Mouse (Mus musculus) stomach, embryonic 15.5 days (tissue): ENCODE measurements around the gene Ahr. TPM values are rescaled to one million over a fixed set of nuclear protein-coding genes. Genes with fewer than 3 reads are reported as not detected.
A peak's percentile ranks its signal among the peaks of the same experiment; 100 is the strongest.

ENCODE experiments used
- ATAC-seq: fragments of 200-750 bp; cut with Nextera tagmentation; 2 replicates; pipeline ENCODE4 v1.8.0; 2017; ENCODE audit warnings: low read depth, moderate number of reproducible peaks, moderate TSS enrichment; ENCODE audit not compliant: insufficient read depth, low FRiP score
- H3K27ac ChIP-seq: fragments of 300-500 bp; sonication (generic); 2 replicates; pipeline ENCODE4 v1.5.1; 2015; ENCODE audit warnings: mild to moderate bottlenecking, inconsistent platforms
- H3K27me3 ChIP-seq: fragments of 300-500 bp; sonication (generic); replicated peaks from 2 replicates; pipeline ENCODE4 v1.6.1; 2015; ENCODE audit warnings: inconsistent platforms
- H3K36me3 ChIP-seq: fragments of 300-500 bp; sonication (generic); 2 replicates; pipeline ENCODE4 v1.6.1; 2015; ENCODE audit warnings: inconsistent platforms
- H3K4me1 ChIP-seq: fragments of 300-500 bp; sonication (generic); 2 replicates; pipeline ENCODE4 v1.6.1; 2015; ENCODE audit warnings: inconsistent platforms
- H3K4me2 ChIP-seq: fragments of 300-500 bp; sonication (generic); 2 replicates; pipeline ENCODE4 v1.6.1; 2015; ENCODE audit warnings: mild to moderate bottlenecking, inconsistent platforms
- H3K4me3 ChIP-seq: fragments of 300-500 bp; sonication (generic); replicated peaks from 2 replicates; pipeline ENCODE4 v1.5.1; 2015; ENCODE audit warnings: inconsistent platforms
- H3K9ac ChIP-seq: fragments of 300-500 bp; sonication (generic); 2 replicates; pipeline ENCODE4 v1.6.1; 2015; ENCODE audit warnings: inconsistent platforms
- H3K9me3 ChIP-seq: fragments of 300-500 bp; sonication (generic); 2 replicates; pipeline ENCODE4 v1.6.1; 2016; ENCODE audit warnings: inconsistent platforms
- WGBS: fragments of 180-500 bp; shearing (Covaris S2); methylation state at CpG from one replicate; pipeline ENCODE4 v1.1.7; 2015; 5-methylcytosine and 5-hydroxymethylcytosine counted together
- polyA plus RNA-seq: library from polyadenylated mRNA; unstranded; fragments of >200 nt; fragmentation: Nextera tagmentation; extraction: Ambion mirVana; gene quantifications from 2 replicates; pipeline ENCODE4 v1.2.1, GENCODE M21; 2015

Gene Ahr
- polyA plus RNA-seq, 1 experiment from 2014 or later, result 16.0 TPM

- Histone ChIP-seq H3K36me3 (no peaks in the 10 kb centered on the region), H3K9me3 (no peaks in the 10 kb centered on the region), H3K9ac (peak overlapping the region; percentile 83), H3K27me3 (no peaks in the 10 kb centered on the region), H3K4me1 (peaks cover 2% of the 10 kb centered on the region; the same call in 1 of the 2 replicates), H3K27ac (peak overlapping the region; percentile 86), H3K4me3 (peak overlapping the region; percentile 79), H3K4me2 (peak overlapping the region; percentile 76)
- ATAC-seq, result peak; percentile 73
- under 1% methylated on average over 49 of the region's 49 CpGs for WGBS
Observed at GRCm38 (mm10) chr12:35534114-35534753, 604 bp downstream of the Ahr start.

- Histone ChIP-seq H3K4me3 (peak overlapping the region; percentile 79), H3K9me3 (no peaks in the 10 kb centered on the region), H3K36me3 (no peaks in the 10 kb centered on the region), H3K4me2 (peak overlapping the region; percentile 76), H3K9ac (peak overlapping the region; percentile 83; the same call in 1 of the 2 replicates), H3K4me1 (peaks cover 2% of the 10 kb centered on the region; the same call in 1 of the 2 replicates), H3K27me3 (no peaks in the 10 kb centered on the region), H3K27ac (peak overlapping the region; percentile 86; the same call in 1 of the 2 replicates)
- no peak for ATAC-seq
Observed at GRCm38 (mm10) chr12:35533748-35534113, 1.1 kb downstream of the Ahr start.

GRCm38 (mm10) chr12:35533133-35533532, 1.7 kb downstream of the Ahr start:
- ATAC-seq, result no peak
- no peaks in the 10 kb centered on the region for H3K27me3 ChIP-seq
- peak overlapping the region; percentile 27; the same call in 1 of the 2 replicates for H3K4me3 ChIP-seq
- H3K4me2 ChIP-seq, result peak overlapping the region; percentile 35; the same call in 1 of the 2 replicates
- 52% methylated on average over 5 of the region's 5 CpGs for WGBS
- no peaks in the 10 kb centered on the region for H3K36me3 ChIP-seq
- no peak overlapping the region for H3K9ac ChIP-seq
- no peaks in the 10 kb centered on the region for H3K9me3 ChIP-seq
- peaks cover 2% of the 10 kb centered on the region; the same call in 1 of the 2 replicates for H3K4me1 ChIP-seq
- no peak overlapping the region for H3K27ac ChIP-seq

- Histone ChIP-seq H3K9me3 (no peaks in the 10 kb centered on the region), H3K4me2 (peak overlapping the region; percentile 37), H3K27me3 (no peaks in the 10 kb centered on the region), H3K36me3 (no peaks in the 10 kb centered on the region), H3K9ac (no peak overlapping the region), H3K4me1 (peaks cover 2% of the 10 kb centered on the region; the same call in 1 of the 2 replicates), H3K4me3 (no peak overlapping the region; the same call in 1 of the 2 replicates), H3K27ac (no peak overlapping the region)
- ATAC-seq, result no peak
- 11% methylated on average over 5 of the region's 5 CpGs for WGBS
Observed at GRCm38 (mm10) chr12:35532151-35532550, 2.7 kb downstream of the Ahr start.

- H3K4me2 ChIP-seq, result no peak overlapping the region
Observed at GRCm38 (mm10) chr12:35530587-35530986, 4.3 kb downstream of the Ahr start.

GRCm38 (mm10) chr12:35527429-35527828, 7.4 kb downstream of the Ahr start:
- peaks cover 5% of the 10 kb centered on the region; the same call in 1 of the 2 replicates for H3K4me1 ChIP-seq
- no peaks in the 10 kb centered on the region for H3K9me3 ChIP-seq
- H3K27ac ChIP-seq, result no peak overlapping the region
- 59% methylated on average over 6 of the region's 6 CpGs for WGBS
- H3K36me3 ChIP-seq, result 0 out of 2 replicates have a peak, but pooled peaks cover 3% of the 10 kb centered on the region
- peak overlapping the region; percentile 7; the same call in 1 of the 2 replicates for H3K4me2 ChIP-seq
- no peak overlapping the region for H3K4me3 ChIP-seq
- no peak overlapping the region for H3K9ac ChIP-seq
- ATAC-seq, result peak; percentile 52; the same call in 1 of the 2 replicates
- H3K27me3 ChIP-seq, result no peaks in the 10 kb centered on the region

More at GRCm38 (mm10) chr12:35530587-35530986, 4.3 kb downstream of the Ahr start:
- Histone ChIP-seq H3K4me3 (no peak overlapping the region), H3K27me3 (no peaks in the 10 kb centered on the region), H3K36me3 (no peaks in the 10 kb centered on the region), H3K9me3 (no peaks in the 10 kb centered on the region), H3K9ac (no peak overlapping the region), H3K4me1 (peaks cover 5% of the 10 kb centered on the region; the same call in 1 of the 2 replicates), H3K27ac (no peak overlapping the region)
- no peak for ATAC-seq

GRCm38 (mm10) chr12:35522585-35523103, 12.2 kb downstream of the Ahr start:
- Histone ChIP-seq H3K36me3 (peaks cover 6% of the 10 kb centered on the region; the same call in 1 of the 2 replicates), H3K4me2 (no peak overlapping the region), H3K9me3 (no peaks in the 10 kb centered on the region), H3K4me3 (no peak overlapping the region), H3K27ac (no peak overlapping the region), H3K9ac (no peak overlapping the region), H3K27me3 (no peaks in the 10 kb centered on the region), H3K4me1 (0 out of 2 replicates have a peak, but pooled peaks cover 3% of the 10 kb centered on the region)
- ATAC-seq, result no peak
- whole genome bisulfite sequencing, result 87% methylated on average over 9 of the region's 9 CpGs

- H3K27ac ChIP-seq, result no peak overlapping the region
- H3K4me1 ChIP-seq, result no peaks in the 10 kb centered on the region
- H3K9ac ChIP-seq, result no peak overlapping the region
- H3K9me3 ChIP-seq, result no peaks in the 10 kb centered on the region
- H3K4me3 ChIP-seq, result no peak overlapping the region
- peaks cover 12% of the 10 kb centered on the region; the same call in 1 of the 2 replicates for H3K36me3 ChIP-seq
- H3K27me3 ChIP-seq, result no peaks in the 10 kb centered on the region
- 32% methylated on average over 3 of the region's 3 CpGs for WGBS
- no peak for ATAC-seq
- H3K4me2 ChIP-seq, result no peak overlapping the region
Observed at GRCm38 (mm10) chr12:35515621-35516020, 19.2 kb downstream of the Ahr start.

GRCm38 (mm10) chr12:35514671-35515070, 20.2 kb downstream of the Ahr start:
- Histone ChIP-seq H3K27ac (no peak overlapping the region), H3K27me3 (no peaks in the 10 kb centered on the region), H3K36me3 (peaks cover 15% of the 10 kb centered on the region; the same call in 1 of the 2 replicates), H3K9ac (no peak overlapping the region), H3K4me1 (no peaks in the 10 kb centered on the region), H3K9me3 (no peaks in the 10 kb centered on the region), H3K4me2 (no peak overlapping the region), H3K4me3 (no peak overlapping the region)
- 67% methylated on average over 2 of the region's 2 CpGs for WGBS
- ATAC-seq, result no peak

GRCm38 (mm10) chr12:35510711-35511110, 24.1 kb downstream of the Ahr start:
- WGBS, result 92% methylated on average over 5 of the region's 5 CpGs
- H3K4me2 ChIP-seq, result no peak overlapping the region
- no peak for ATAC-seq

GRCm38 (mm10) chr12:35506383-35506782, 28.5 kb downstream of the Ahr start:
- no peak overlapping the region for H3K4me2 ChIP-seq
- H3K27me3 ChIP-seq, result no peaks in the 10 kb centered on the region
- H3K4me1 ChIP-seq, result no peaks in the 10 kb centered on the region
- ATAC-seq, result no peak
- WGBS, result 97% methylated on average over 2 of the region's 2 CpGs
- H3K36me3 ChIP-seq, result peaks cover 21% of the 10 kb centered on the region; the same call in 1 of the 2 replicates
- no peak overlapping the region for H3K4me3 ChIP-seq
- H3K9me3 ChIP-seq, result no peaks in the 10 kb centered on the region
- H3K27ac ChIP-seq, result no peak overlapping the region
- H3K9ac ChIP-seq, result no peak overlapping the region

More at GRCm38 (mm10) chr12:35510711-35511110, 24.1 kb downstream of the Ahr start:
- Histone ChIP-seq H3K27me3 (no peaks in the 10 kb centered on the region), H3K9me3 (no peaks in the 10 kb centered on the region), H3K27ac (no peak overlapping the region), H3K4me3 (no peak overlapping the region), H3K9ac (no peak overlapping the region), H3K4me1 (no peaks in the 10 kb centered on the region), H3K36me3 (0 out of 2 replicates have a peak, but pooled peaks cover 19% of the 10 kb centered on the region)

- no peak overlapping the region for H3K4me3 ChIP-seq
- no peak overlapping the region for H3K4me2 ChIP-seq
- WGBS, result 80% methylated on average over 15 of the region's 15 CpGs
- H3K9me3 ChIP-seq, result no peaks in the 10 kb centered on the region
- ATAC-seq, result no peak
- no peaks in the 10 kb centered on the region for H3K4me1 ChIP-seq
- no peaks in the 10 kb centered on the region for H3K27me3 ChIP-seq
- peaks cover 15% of the 10 kb centered on the region; the same call in 1 of the 2 replicates for H3K36me3 ChIP-seq
- no peak overlapping the region for H3K27ac ChIP-seq
- no peak overlapping the region for H3K9ac ChIP-seq
Observed at GRCm38 (mm10) chr12:35504081-35504480, 30.8 kb downstream of the Ahr start.
